Mouse (Mus musculus): ENCODE data around the gene Chrne.
"Not testable (repeated sequence)": the region's sequence is repeated elsewhere in the genome, so short reads cannot be mapped to it uniquely, and the experiment has no call there.

Gene Chrne

GRCm38 (mm10) chr11:70586261-70586660 lies 32.8 kb downstream of the Chrne start:
- in situ Hi-C loops (cut with MboI; ENCODE audit: low sequenced_read_pairs): no loop called here

GRCm38 (mm10) chr11:70585457-70585856 lies 33.6 kb downstream of the Chrne start:
- in situ Hi-C loops (cut with MboI; ENCODE audit: low sequenced_read_pairs): no loop called here

GRCm38 (mm10) chr11:70583775-70584174 lies 35.2 kb downstream of the Chrne start:
- in situ Hi-C loops (cut with MboI; ENCODE audit: low sequenced_read_pairs): no loop called here

GRCm38 (mm10) chr11:70583022-70583714 lies 35.8 kb downstream of the Chrne start:
- in situ Hi-C loops (cut with MboI; ENCODE audit: low sequenced_read_pairs): no loop called here

GRCm38 (mm10) chr11:70582196-70582595 lies 36.8 kb downstream of the Chrne start:
- in situ Hi-C loops (cut with MboI; ENCODE audit: low sequenced_read_pairs): no loop called here

GRCm38 (mm10) chr11:70580921-70581320 lies 38.1 kb downstream of the Chrne start:
- in situ Hi-C loops (cut with MboI; ENCODE audit: low sequenced_read_pairs): no loop called here

GRCm38 (mm10) chr11:70580358-70580720 lies 38.7 kb downstream of the Chrne start:
- in situ Hi-C loops (cut with MboI; ENCODE audit: low sequenced_read_pairs): no loop called here

GRCm38 (mm10) chr11:70579710-70580357 lies 39.2 kb downstream of the Chrne start:
- in situ Hi-C loops (cut with MboI; ENCODE audit: low sequenced_read_pairs): no loop called here

- in situ Hi-C loops (cut with MboI; ENCODE audit: low sequenced_read_pairs): no loop called here
These were observed 40.1 kb downstream of the Chrne start for GRCm38 (mm10) chr11:70578962-70579361.

GRCm38 (mm10) chr11:70577201-70577600 lies 41.8 kb downstream of the Chrne start:
- in situ Hi-C loops (cut with MboI; ENCODE audit: low sequenced_read_pairs): no loop called here

GRCm38 (mm10) chr11:70573872-70574271 lies 45.1 kb downstream of the Chrne start:
- in situ Hi-C loops (cut with MboI; ENCODE audit: low sequenced_read_pairs): no loop called here

- in situ Hi-C loops (cut with MboI; ENCODE audit: low sequenced_read_pairs): no loop called here
These were observed 46.6 kb downstream of the Chrne start for GRCm38 (mm10) chr11:70572348-70572902.

- in situ Hi-C loops (cut with MboI; ENCODE audit: low sequenced_read_pairs): no loop called here
These were observed 47.4 kb downstream of the Chrne start for GRCm38 (mm10) chr11:70571641-70572040.

- in situ Hi-C loops (cut with MboI; ENCODE audit: low sequenced_read_pairs): not testable (repeated sequence)
These were observed 48.4 kb downstream of the Chrne start for GRCm38 (mm10) chr11:70570614-70571013.

GRCm38 (mm10) chr11:70566586-70566985 lies 52.4 kb downstream of the Chrne start:
- in situ Hi-C loops (cut with MboI; ENCODE audit: low sequenced_read_pairs): no loop called here
